Mouse (Mus musculus) left cerebral cortex, postnatal 36 days (tissue): Measurements from ENCODE around the gene Tmem252. TPM values are rescaled to one million over a fixed set of nuclear protein-coding genes. Genes with fewer than 3 reads are reported as not detected.
"Not testable (repeated sequence)": the region's sequence is repeated elsewhere in the genome, so short reads cannot be mapped to it uniquely, and the experiment has no call there.

Experiments
- DNase-seq, 2 experiments: peaks; one replicate each; pipeline ENCODE4 v3.0.0; 2021 to 2022; ENCODE audit warnings: low spot score in 2 of 2, mixed read lengths in 1 of 2
- intact Hi-C: fragments of 180-260 bp; cut with DNase I; formaldehyde crosslinking; loops from one replicate; pipeline ENCODE4 v1.15.1; 2025
- total RNA-seq, 2 experiments: library from RNA; stranded (reverse); gene quantifications; 2 replicates each; pipeline ENCODE4 v1.2.3; 2021

Tmem252 gene
- total RNA-seq, 2 experiments from 2014 or later: 0.23 to 0.42 TPM

DNA sequence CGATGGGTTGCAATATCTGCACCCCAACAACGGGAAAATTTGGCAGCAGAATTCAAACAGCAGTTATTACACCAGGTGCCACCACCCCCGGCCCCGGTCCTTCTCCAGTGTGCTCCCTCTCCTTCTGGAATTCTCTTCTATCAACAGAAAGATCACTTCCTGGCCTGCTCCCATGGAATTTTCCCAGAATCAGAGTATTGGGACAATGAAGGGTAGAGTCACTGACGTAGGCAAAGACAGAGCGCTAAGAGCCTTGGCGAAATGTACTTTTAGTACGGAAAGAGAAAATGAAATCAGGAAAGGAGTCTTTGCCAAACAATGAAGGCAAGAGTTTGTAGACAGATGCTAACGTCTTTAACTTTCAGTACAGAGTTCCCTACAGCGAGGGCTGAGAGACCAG, 477 bp upstream of the Tmem252 start:
- no peak for DNase-seq
- intact Hi-C loops: no loop called here

GRCm38 (mm10) chr19:24676429-24676828, 2.6 kb downstream of the Tmem252 start:
- DNase-seq: no peak
- intact Hi-C loops: no loop called here

GRCm38 (mm10) chr19:24677242-24677984, 3.6 kb downstream of the Tmem252 start:
- intact Hi-C loops: no loop called here
- peak in 1 of 2 experiments; percentile 29 for DNase-seq

DNA sequence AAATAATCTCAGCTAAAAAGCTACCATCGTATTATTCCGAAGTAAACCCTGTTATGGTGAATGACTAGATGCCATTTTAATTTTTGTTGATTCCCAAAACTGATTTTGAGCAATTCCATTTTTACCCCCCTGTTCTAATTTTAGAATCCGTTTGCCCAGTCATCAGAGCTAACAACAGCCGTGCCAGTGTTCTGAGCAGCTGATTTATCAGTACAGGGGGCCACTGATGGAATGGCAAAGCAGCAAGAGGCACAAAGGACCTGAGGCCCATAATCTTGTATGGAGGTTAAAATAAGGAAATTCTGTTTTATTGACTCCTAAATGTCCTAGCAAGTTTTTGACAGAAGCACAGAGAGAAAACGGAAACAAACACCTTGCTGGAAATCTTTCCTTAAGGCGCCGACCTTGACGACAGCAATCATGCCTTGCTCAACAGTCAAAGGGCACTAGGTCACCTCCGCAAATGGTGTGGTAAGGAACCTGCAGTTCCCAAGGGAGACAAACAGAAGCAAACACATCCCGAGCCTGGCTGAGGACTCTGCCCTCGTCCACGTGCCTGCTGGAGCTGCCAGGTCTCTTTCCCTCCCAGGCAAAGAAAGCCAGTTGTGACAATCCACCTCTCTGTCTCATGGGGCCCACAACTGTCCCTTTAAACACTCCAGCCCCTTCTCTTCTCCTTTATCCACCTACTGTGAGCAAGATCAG, 9.4 kb downstream of the Tmem252 start:
- intact Hi-C loops: no loop called here
- no peak for DNase-seq

- intact Hi-C loops: no loop called here
- no peak for DNase-seq
Measured at GRCm38 (mm10) chr19:24686411-24686810, 12.6 kb downstream of the Tmem252 start.

DNA sequence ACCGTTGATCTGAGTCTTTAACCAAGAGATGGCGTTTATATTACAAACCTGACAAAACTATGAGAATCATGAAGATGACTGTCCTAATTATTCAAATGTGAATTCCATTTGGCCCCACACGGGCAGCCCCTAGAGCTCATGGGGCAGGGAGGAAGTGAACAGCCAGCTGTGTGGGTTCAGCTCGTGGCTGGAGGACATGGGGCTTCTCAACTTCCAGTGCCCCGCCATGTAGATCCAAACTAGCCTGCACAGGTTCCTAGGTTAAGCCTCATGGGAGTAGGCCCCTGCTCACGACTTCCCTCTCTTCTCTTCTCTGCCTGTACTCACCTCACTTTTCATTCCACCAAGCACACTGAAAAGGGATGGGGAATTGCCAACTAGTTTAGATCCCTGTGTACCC, 14.5 kb downstream of the Tmem252 start:
- no peak for DNase-seq
- intact Hi-C loops: no loop called here

DNA sequence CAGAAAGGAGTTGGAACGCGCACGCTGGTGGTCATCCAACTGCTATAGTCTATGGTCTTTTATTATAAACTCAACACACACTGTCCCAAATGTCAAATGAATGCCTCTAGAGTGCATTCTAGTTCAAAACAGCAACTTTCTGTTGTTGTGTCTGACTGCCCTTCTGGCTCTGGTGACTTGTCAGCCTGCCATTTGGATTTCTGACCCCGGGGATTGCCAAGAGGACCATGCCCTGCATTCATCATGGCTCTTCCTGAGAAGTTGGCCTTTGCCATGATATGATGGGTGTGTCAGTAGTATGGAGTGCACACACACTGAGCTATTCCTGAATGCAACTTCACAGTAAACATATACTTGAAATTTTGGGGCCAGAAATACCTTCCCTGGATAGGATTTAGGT, 15.7 kb downstream of the Tmem252 start:
- intact Hi-C loops: no loop called here
- no peak for DNase-seq

GRCm38 (mm10) chr19:24692691-24693090, 18.9 kb downstream of the Tmem252 start:
- intact Hi-C loops: no loop called here
- no peak for DNase-seq

- intact Hi-C loops: loop anchor here (5.0 kb wide), 1 partner anchor 189 kb away; no protein-coding TSS in a partner anchor
- no peak for DNase-seq
Measured at GRCm38 (mm10) chr19:24697946-24698345, 24.1 kb downstream of the Tmem252 start.

- DNase-seq: no peak
- intact Hi-C loops: loop anchor here (5.0 kb wide), 1 partner anchor 189 kb away; no protein-coding TSS in a partner anchor
Measured at GRCm38 (mm10) chr19:24698651-24699050, 24.8 kb downstream of the Tmem252 start.

DNA sequence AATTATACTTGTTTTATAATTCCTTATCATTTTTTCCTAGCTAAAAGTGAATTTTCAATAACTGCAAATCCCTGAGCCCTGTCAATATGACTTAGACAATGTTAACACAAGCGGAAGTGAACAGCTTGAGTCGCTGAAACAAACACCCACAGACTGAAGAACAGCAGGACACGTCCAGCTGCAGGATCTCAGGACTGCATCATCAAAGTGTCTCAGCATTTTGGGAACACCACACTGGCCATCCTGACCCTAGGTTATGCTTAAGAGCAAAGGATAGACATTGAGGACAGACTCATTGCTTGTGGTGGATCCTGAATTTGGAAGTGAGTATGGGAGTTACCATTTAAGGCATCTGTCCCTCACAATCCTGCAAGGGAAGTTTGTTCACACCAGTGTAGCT, 25.4 kb downstream of the Tmem252 start:
- intact Hi-C loops: loop anchor here (5.0 kb wide), 1 partner anchor 188 kb away; no protein-coding TSS in a partner anchor

GRCm38 (mm10) chr19:24699910-24700309, 26.1 kb downstream of the Tmem252 start:
- no peak for DNase-seq
- intact Hi-C loops: loop anchor here (5.0 kb wide), 1 partner anchor 187 kb away; no protein-coding TSS in a partner anchor

More for the DNA sequence above, 25.4 kb downstream of the Tmem252 start:
- no peak for DNase-seq

GRCm38 (mm10) chr19:24700664-24701063, 26.9 kb downstream of the Tmem252 start:
- intact Hi-C loops: no loop called here
- no peak for DNase-seq

DNA sequence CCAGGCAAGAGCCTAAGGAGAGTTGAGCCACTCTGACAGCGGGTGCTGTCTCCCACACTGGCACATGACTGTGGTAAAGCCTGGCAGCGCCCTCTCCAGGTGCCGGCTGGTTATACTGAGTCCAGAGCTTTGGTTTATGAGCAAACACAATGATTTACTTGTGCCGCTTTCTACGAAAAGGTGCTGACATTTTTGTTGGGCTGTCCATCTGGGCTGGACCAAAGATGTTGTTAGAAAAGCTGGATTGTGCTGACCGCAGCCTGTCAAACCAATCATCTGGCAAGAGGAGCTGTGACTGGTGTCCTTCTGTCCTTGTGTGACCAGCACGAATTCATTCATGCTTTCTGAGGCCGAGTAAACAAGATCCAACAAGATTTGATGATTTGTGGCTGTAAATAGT, 27.9 kb downstream of the Tmem252 start:
- intact Hi-C loops: no loop called here
- no peak for DNase-seq

DNA sequence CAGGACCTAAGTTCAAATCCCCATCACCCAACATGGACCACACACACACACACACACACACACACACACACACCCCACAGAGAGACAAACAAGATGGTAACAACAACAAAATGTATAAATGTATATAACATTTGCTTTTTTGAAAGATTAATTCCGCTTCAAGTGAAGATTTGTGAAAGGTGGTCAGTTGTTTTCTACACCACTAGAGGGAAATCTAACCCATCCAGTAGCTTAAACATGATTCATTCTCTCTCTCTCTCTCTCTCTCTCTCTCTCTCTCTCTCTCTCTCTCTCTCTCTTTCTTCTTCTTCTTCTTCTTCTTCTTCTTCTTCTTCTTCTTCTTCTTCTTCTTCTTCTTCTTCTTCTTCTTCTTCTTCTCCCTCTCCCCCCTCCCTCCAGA, 29.4 kb downstream of the Tmem252 start:
- intact Hi-C loops, DNase-seq: not testable (repeated sequence)

- intact Hi-C loops: no loop called here
- no peak for DNase-seq
Measured at GRCm38 (mm10) chr19:24703680-24704079, 29.9 kb downstream of the Tmem252 start.

DNA sequence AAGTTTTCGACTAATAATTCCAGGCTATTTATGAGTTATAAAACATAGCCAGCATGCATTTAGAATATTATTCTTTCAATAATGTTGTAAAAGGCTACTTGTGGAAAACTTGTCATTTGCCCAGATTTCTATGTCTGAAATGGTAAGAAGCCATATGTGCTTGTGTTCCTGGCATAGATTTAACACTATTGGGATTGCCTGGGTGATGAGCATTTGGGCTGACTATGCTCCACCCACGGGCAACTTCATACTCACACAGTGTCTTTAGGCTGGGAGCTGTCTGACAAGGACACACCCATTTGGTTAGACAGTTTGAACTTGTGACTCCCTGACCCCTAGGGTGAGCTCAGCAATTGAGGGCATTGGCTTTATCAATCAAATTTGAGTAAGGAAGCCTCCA, 30.5 kb downstream of the Tmem252 start:
- no peak for DNase-seq
- intact Hi-C loops: no loop called here

DNA sequence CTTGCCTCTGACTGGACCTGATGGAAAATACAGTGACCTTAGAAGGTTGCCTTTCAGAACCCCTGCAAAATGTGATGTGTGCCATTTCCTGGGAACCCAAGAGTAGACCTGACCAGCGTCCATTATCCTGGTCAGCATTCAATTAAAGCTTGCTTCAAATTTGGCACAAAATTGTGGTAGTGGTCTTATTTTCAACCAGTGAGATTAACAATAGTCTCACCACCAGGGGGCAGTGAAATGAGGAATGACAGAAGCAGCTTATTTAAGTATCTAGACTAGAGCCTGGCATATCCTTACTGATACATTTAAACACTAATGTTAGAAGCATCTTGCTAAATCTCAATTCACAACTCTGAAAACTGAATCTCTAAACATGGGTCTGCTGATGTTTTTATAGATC, 31.6 kb downstream of the Tmem252 start:
- no peak for DNase-seq
- intact Hi-C loops: loop anchor here (1.0 kb wide), 1 partner anchor 166 kb away; no protein-coding TSS in a partner anchor

DNA sequence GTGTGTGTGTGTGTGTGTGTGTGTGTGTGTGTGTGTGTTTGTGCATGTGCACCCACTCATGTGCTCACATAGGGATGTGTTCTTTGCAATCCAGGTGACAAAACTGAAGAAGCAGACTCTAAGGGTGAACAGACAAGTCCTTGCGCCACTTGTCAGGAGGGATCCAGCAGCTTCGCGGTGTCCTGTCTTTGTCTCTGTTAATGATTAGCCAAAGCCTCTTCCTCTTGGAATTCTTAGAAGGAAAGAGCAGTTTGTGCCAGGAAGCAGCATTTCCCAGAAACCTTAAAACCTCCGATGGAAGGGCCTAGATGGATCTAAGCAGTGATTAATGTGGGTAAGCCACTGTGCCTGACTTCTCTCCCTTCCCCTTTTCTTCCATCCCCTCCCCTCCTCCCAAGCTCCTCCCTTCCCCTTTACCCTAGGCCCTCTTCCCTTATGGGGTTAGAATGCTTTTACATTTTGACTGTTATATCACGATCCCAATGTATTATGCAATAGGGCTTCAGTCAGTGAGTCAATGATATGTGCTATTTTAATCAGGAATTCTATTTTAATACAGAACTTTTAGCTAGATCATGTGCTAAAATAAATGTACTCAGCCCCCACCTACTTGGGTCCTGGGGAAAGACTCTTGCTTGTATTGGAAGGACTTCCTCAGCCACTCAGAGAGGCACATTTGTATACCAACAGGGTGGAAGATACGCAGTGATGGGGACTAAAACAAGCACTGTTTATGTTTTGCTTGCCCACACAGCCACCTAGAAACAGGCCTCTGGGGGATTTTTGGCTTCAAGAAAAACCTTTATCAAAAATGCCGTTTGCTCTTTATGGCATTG, 33.5 kb downstream of the Tmem252 start:
- no peak for DNase-seq
- intact Hi-C loops: no loop called here

DNA sequence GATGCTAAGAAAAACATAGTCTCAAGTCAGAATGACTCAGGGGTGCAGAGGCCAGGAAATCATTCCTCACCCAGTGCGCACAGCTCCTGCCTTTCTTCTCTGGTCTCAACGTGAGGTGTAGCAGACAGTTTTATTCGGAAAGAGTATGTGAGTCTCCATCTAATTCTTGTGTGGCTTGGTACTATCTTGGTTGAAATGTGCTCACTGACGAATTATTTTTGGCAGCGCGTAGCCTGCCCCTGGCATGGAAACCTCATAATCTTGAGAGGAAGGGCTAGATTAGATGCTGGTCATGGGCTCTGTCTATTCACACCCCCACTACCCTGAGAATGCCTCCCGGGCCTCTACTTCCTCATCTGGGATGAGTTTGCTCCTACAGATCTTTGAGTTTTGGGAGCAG, 34.2 kb downstream of the Tmem252 start:
- intact Hi-C loops: no loop called here
- no peak for DNase-seq
